Mouse (Mus musculus): Measurements from ENCODE around the gene Clta. TPM values are rescaled to one million over a fixed set of nuclear protein-coding genes. Genes with fewer than 3 reads are reported as not detected.
"Not testable (repeated sequence)": the region's sequence is repeated elsewhere in the genome, so short reads cannot be mapped to it uniquely, and the experiment has no call there.

Gene Clta
- polyA plus RNA-seq, 1 experiment from 2014 or later, result 293 TPM

GRCm38 (mm10) chr4:44040802-44041201 lies 36.5 kb downstream of the Clta start:
- H3K36me3 ChIP-seq (ENCODE audit: insufficient read depth, low read length), result peaks cover 22% of the 10 kb centered on the region; the same call in 1 of the 2 replicates
- H3K9ac ChIP-seq (ENCODE audit: low read depth, low read length), result no peak overlapping the region
- 92% methylated on average over 4 of the region's 4 CpGs for WGBS

DNA sequence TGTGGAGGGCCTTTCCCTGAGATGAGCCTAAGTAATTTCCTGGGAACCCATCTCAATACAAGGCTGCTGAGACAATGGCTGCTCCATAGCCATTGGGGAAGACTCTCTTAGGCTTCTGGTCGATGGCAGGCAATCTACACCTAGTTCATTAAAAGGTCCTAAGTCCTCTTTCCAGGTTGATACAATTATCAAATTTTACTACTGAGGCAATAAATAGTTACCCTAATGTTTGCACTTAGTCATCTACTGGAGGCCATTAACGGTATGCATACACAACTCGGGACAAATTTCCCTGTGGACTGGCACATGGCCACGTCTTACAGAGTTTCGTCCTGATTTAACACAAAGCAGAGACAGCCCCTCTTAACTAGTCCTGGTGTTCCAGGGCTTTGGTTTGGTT lies 38.2 kb downstream of the Clta start:
- H3K4me3 ChIP-seq (replicated peaks; ENCODE audit: low read depth, low read length), result no peak overlapping the region
- no peak overlapping the region for H3K9ac ChIP-seq (ENCODE audit: low read depth, low read length)
- H3K36me3 ChIP-seq (ENCODE audit: insufficient read depth, low read length), result peaks cover 13% of the 10 kb centered on the region; the same call in 1 of the 2 replicates
- no peak overlapping the region for H3K27ac ChIP-seq
- no peak for ATAC-seq (replicated peaks; ENCODE audit: low FRiP score, low read depth)
- WGBS, result 87% methylated on average over 5 of the region's 5 CpGs
- no peaks in the 10 kb centered on the region for H3K9me3 ChIP-seq (replicated peaks; ENCODE audit: low read length)
- no peak overlapping the region for H3K4me2 ChIP-seq (ENCODE audit: low read length)
- no peak for TF ChIP-seq CTCF (IDR thresholded peaks at IDR 0.05; ENCODE audit: low read depth)
- DNase-seq (ENCODE audit: low spot score), result no peak
- H3K4me1 ChIP-seq (replicated peaks; ENCODE audit: insufficient read depth, low read length), result no peaks in the 10 kb centered on the region
- no peaks in the 10 kb centered on the region for H3K27me3 ChIP-seq (ENCODE audit: insufficient read depth, low read length)

More at GRCm38 (mm10) chr4:44040802-44041201, 36.5 kb downstream of the Clta start:
- no peaks in the 10 kb centered on the region for H3K4me1 ChIP-seq (replicated peaks; ENCODE audit: insufficient read depth, low read length)
- H3K9me3 ChIP-seq (replicated peaks; ENCODE audit: low read length), result no peaks in the 10 kb centered on the region
- no peak overlapping the region for H3K27ac ChIP-seq
- H3K4me3 ChIP-seq (replicated peaks; ENCODE audit: low read depth, low read length), result no peak overlapping the region
- DNase-seq (ENCODE audit: low spot score), result no peak
- no peak for TF ChIP-seq CTCF (IDR thresholded peaks at IDR 0.05; ENCODE audit: low read depth)
- no peaks in the 10 kb centered on the region for H3K27me3 ChIP-seq (ENCODE audit: insufficient read depth, low read length)
- no peak overlapping the region for H3K4me2 ChIP-seq (ENCODE audit: low read length)
- ATAC-seq (replicated peaks; ENCODE audit: low FRiP score, low read depth), result no peak

GRCm38 (mm10) chr4:44043182-44043581 lies 38.9 kb downstream of the Clta start:
- H3K4me3 ChIP-seq (replicated peaks; ENCODE audit: low read depth, low read length); ATAC-seq (replicated peaks; ENCODE audit: low FRiP score, low read depth): not testable (repeated sequence)

GRCm38 (mm10) chr4:44044685-44045356 lies 40.6 kb downstream of the Clta start:
- H3K36me3 ChIP-seq (ENCODE audit: insufficient read depth, low read length), result peaks cover 18% of the 10 kb centered on the region; the same call in 1 of the 2 replicates

More at GRCm38 (mm10) chr4:44043182-44043581, 38.9 kb downstream of the Clta start:
- not testable (repeated sequence) for H3K9me3 ChIP-seq (replicated peaks; ENCODE audit: low read length); H3K27me3 ChIP-seq (ENCODE audit: insufficient read depth, low read length); H3K27ac ChIP-seq; DNase-seq (ENCODE audit: low spot score); H3K4me2 ChIP-seq (ENCODE audit: low read length); H3K4me1 ChIP-seq (replicated peaks; ENCODE audit: insufficient read depth, low read length); H3K9ac ChIP-seq (ENCODE audit: low read depth, low read length)
- H3K36me3 ChIP-seq (ENCODE audit: insufficient read depth, low read length), result peaks cover 13% of the 10 kb centered on the region; the same call in 1 of the 2 replicates
- WGBS, result 93% methylated on average over 4 of the region's 4 CpGs

GRCm38 (mm10) chr4:44046066-44046465 lies 41.8 kb downstream of the Clta start:
- no peaks in the 10 kb centered on the region for H3K4me1 ChIP-seq (replicated peaks; ENCODE audit: insufficient read depth, low read length)
- no peak for TF ChIP-seq CTCF (IDR thresholded peaks at IDR 0.05; ENCODE audit: low read depth)
- no peaks in the 10 kb centered on the region for H3K27me3 ChIP-seq (ENCODE audit: insufficient read depth, low read length)
- no peak overlapping the region for H3K4me3 ChIP-seq (replicated peaks; ENCODE audit: low read depth, low read length)
- H3K27ac ChIP-seq, result no peak overlapping the region
- no peak overlapping the region for H3K4me2 ChIP-seq (ENCODE audit: low read length)
- H3K36me3 ChIP-seq (ENCODE audit: insufficient read depth, low read length), result peaks cover 12% of the 10 kb centered on the region; the same call in 1 of the 2 replicates
- no peaks in the 10 kb centered on the region for H3K9me3 ChIP-seq (replicated peaks; ENCODE audit: low read length)
- DNase-seq (ENCODE audit: low spot score), result no peak
- H3K9ac ChIP-seq (ENCODE audit: low read depth, low read length), result no peak overlapping the region
- WGBS, result 73% methylated on average over 5 of the region's 5 CpGs
- no peak for ATAC-seq (replicated peaks; ENCODE audit: low FRiP score, low read depth)

More at GRCm38 (mm10) chr4:44044685-44045356, 40.6 kb downstream of the Clta start:
- WGBS, result 95% methylated on average over 5 of the region's 5 CpGs
- no peaks in the 10 kb centered on the region for H3K27me3 ChIP-seq (ENCODE audit: insufficient read depth, low read length)
- DNase-seq (ENCODE audit: low spot score) (no peak), ATAC-seq (replicated peaks; ENCODE audit: low FRiP score, low read depth) (no peak)
- H3K4me1 ChIP-seq (replicated peaks; ENCODE audit: insufficient read depth, low read length), result no peaks in the 10 kb centered on the region
- H3K27ac ChIP-seq, result no peak overlapping the region
- TF ChIP-seq CTCF (IDR thresholded peaks at IDR 0.05; ENCODE audit: low read depth), result no peak
- H3K4me3 ChIP-seq (replicated peaks; ENCODE audit: low read depth, low read length), result no peak overlapping the region
- H3K9me3 ChIP-seq (replicated peaks; ENCODE audit: low read length), result no peaks in the 10 kb centered on the region
- H3K9ac ChIP-seq (ENCODE audit: low read depth, low read length), result no peak overlapping the region
- H3K4me2 ChIP-seq (ENCODE audit: low read length), result no peak overlapping the region

DNA sequence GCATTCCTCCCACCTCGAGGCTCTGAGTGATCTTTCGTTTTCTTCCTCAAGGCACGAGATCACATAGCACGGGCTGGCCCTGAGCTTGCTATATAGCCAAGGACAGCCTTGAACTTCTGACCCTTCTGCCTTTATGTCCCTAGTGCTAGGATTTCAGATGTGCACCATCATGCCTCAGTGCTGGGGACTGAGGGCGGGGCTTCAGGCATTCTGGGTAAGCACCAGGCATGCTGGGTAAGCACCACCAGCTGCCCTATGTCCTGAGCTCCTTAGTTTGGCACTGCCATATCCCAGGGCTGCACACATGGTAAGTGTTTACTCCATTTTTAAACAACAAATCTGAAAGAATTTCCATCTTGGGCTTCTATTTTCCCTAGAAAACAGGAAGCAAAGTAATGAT lies 45.6 kb downstream of the Clta start:
- Histone ChIP-seq H3K9ac (ENCODE audit: low read depth, low read length) (no peak overlapping the region), H3K27me3 (ENCODE audit: insufficient read depth, low read length) (no peaks in the 10 kb centered on the region), H3K9me3 (replicated peaks; ENCODE audit: low read length) (no peaks in the 10 kb centered on the region), H3K4me3 (replicated peaks; ENCODE audit: low read depth, low read length) (no peak overlapping the region), H3K4me2 (ENCODE audit: low read length) (no peak overlapping the region), H3K27ac (no peak overlapping the region), H3K4me1 (replicated peaks; ENCODE audit: insufficient read depth, low read length) (no peaks in the 10 kb centered on the region), H3K36me3 (ENCODE audit: insufficient read depth, low read length) (0 out of 2 replicates have a peak, but pooled peaks cover 5% of the 10 kb centered on the region)
- DNase-seq (ENCODE audit: low spot score) (no peak), ATAC-seq (replicated peaks; ENCODE audit: low FRiP score, low read depth) (no peak)
- no peak for TF ChIP-seq CTCF (IDR thresholded peaks at IDR 0.05; ENCODE audit: low read depth)
- 57% methylated on average over 5 of the region's 5 CpGs for WGBS

All from kidney, postnatal 0 days (tissue).